Mouse (Mus musculus): Measurements from ENCODE around the gene Wdr18. TPM values are rescaled to one million over a fixed set of nuclear protein-coding genes. Genes with fewer than 3 reads are reported as not detected.

Wdr18 gene
- total and polyA plus RNA-seq, 3 experiments = 28.5 to 69.0 (median 34.6) TPM

GRCm38 (mm10) chr10:80014484-80015290 is 54.7 kb downstream of the Wdr18 start:
- H3K4me3 ChIP-seq (ENCODE audit: low read depth, low read length) = peak overlapping the region; percentile 5; the same call in 1 of the 2 replicates
- DNase-seq (ENCODE audit: low spot score) = no peak
- no peak for ATAC-seq (ENCODE audit: extremely low read depth, insufficient number of reproducible peaks, low FRiP score, poor library complexity, severe bottlenecking)
- no peaks in the 10 kb centered on the region for H3K27me3 ChIP-seq (ENCODE audit: insufficient read depth, low read length)
- peaks cover 20% of the 10 kb centered on the region for H3K9me3 ChIP-seq (replicated peaks)
- peaks cover 53% of the 10 kb centered on the region for H3K4me1 ChIP-seq (ENCODE audit: insufficient read depth, low read depth, low read length)
- peaks cover 84% of the 10 kb centered on the region for H3K36me3 ChIP-seq (replicated peaks)
- TF ChIP-seq CTCF (IDR thresholded peaks at IDR 0.05; ENCODE audit: low read depth, low read length) (no peak), TAL1 (conservative IDR thresholded peaks at IDR 0.05; ENCODE audit: low read depth, low read length) (no peak), POLR2AphosphoS5 (IDR thresholded peaks at IDR 0.05; ENCODE audit: insufficient replicate concordance, low read depth, low read length) (no peak), GATA1 (IDR thresholded peaks at IDR 0.05; ENCODE audit: borderline replicate concordance, low read length) (no peak), GATA2 (IDR thresholded peaks at IDR 0.05; ENCODE audit: borderline replicate concordance, low read depth, low read length) (no peak)

GRCm38 (mm10) chr10:80015583-80015982 is 55.6 kb downstream of the Wdr18 start:
- ATAC-seq (ENCODE audit: extremely low read depth, insufficient number of reproducible peaks, low FRiP score, poor library complexity, severe bottlenecking) = no peak
- peaks cover 62% of the 10 kb centered on the region for H3K4me1 ChIP-seq (ENCODE audit: insufficient read depth, low read depth, low read length)
- peaks cover 84% of the 10 kb centered on the region for H3K36me3 ChIP-seq (replicated peaks)
- no peaks in the 10 kb centered on the region for H3K27me3 ChIP-seq (ENCODE audit: insufficient read depth, low read length)
- TF ChIP-seq POLR2AphosphoS5 (IDR thresholded peaks at IDR 0.05; ENCODE audit: insufficient replicate concordance, low read depth, low read length) = no peak
- TF ChIP-seq TAL1 (conservative IDR thresholded peaks at IDR 0.05; ENCODE audit: low read depth, low read length) = no peak
- no peak for TF ChIP-seq GATA2 (IDR thresholded peaks at IDR 0.05; ENCODE audit: borderline replicate concordance, low read depth, low read length)
- TF ChIP-seq CTCF (IDR thresholded peaks at IDR 0.05; ENCODE audit: low read depth, low read length) = no peak
- peaks cover 11% of the 10 kb centered on the region for H3K9me3 ChIP-seq (replicated peaks)
- no peak for DNase-seq (ENCODE audit: low spot score)
- H3K4me3 ChIP-seq (ENCODE audit: low read depth, low read length) = no peak overlapping the region

- peak; percentile 91 for ATAC-seq (ENCODE audit: extremely low read depth, insufficient number of reproducible peaks, low FRiP score, poor library complexity, severe bottlenecking)
- H3K27me3 ChIP-seq (ENCODE audit: insufficient read depth, low read length) = no peaks in the 10 kb centered on the region
- H3K9me3 ChIP-seq (replicated peaks) = peaks cover 2% of the 10 kb centered on the region; the same call in 1 of the 2 replicates
- DNase-seq (ENCODE audit: low spot score) = peak; percentile 98
- TF ChIP-seq TAL1 (conservative IDR thresholded peaks at IDR 0.05; ENCODE audit: low read depth, low read length) (no peak), GATA1 (IDR thresholded peaks at IDR 0.05; ENCODE audit: borderline replicate concordance, low read length) (no peak), POLR2AphosphoS5 (IDR thresholded peaks at IDR 0.05; ENCODE audit: insufficient replicate concordance, low read depth, low read length) (0 out of 2 replicates have a peak, but pooled peaks have one; percentile 37)
- H3K36me3 ChIP-seq (replicated peaks) = peaks cover 84% of the 10 kb centered on the region
- peaks cover 71% of the 10 kb centered on the region for H3K4me1 ChIP-seq (ENCODE audit: insufficient read depth, low read depth, low read length)
- H3K4me3 ChIP-seq (ENCODE audit: low read depth, low read length) = peak within 1 kb of the TSS; percentile 85
Measured at GRCm38 (mm10) chr10:80016511-80016910, 56.6 kb downstream of the Wdr18 start, which contains the start of gene Arhgap45. TSS of gene Arhgap45 (plus strand) at chr10:80016653.

GRCm38 (mm10) chr10:80016931-80017330 is 57.0 kb downstream of the Wdr18 start:
- peak overlapping the region; percentile 85 for H3K4me3 ChIP-seq (ENCODE audit: low read depth, low read length)
- peaks cover 84% of the 10 kb centered on the region for H3K36me3 ChIP-seq (replicated peaks)
- TF ChIP-seq GATA2 (IDR thresholded peaks at IDR 0.05; ENCODE audit: borderline replicate concordance, low read depth, low read length) (no peak), POLR2AphosphoS5 (IDR thresholded peaks at IDR 0.05; ENCODE audit: insufficient replicate concordance, low read depth, low read length) (no peak), GATA1 (IDR thresholded peaks at IDR 0.05; ENCODE audit: borderline replicate concordance, low read length) (no peak), CTCF (IDR thresholded peaks at IDR 0.05; ENCODE audit: low read depth, low read length) (no peak), TAL1 (conservative IDR thresholded peaks at IDR 0.05; ENCODE audit: low read depth, low read length) (no peak)
- DNase-seq (ENCODE audit: low spot score) = no peak
- peaks cover 73% of the 10 kb centered on the region for H3K4me1 ChIP-seq (ENCODE audit: insufficient read depth, low read depth, low read length)
- no peaks in the 10 kb centered on the region for H3K27me3 ChIP-seq (ENCODE audit: insufficient read depth, low read length)
- ATAC-seq (ENCODE audit: extremely low read depth, insufficient number of reproducible peaks, low FRiP score, poor library complexity, severe bottlenecking) = peak; percentile 10; the same call in 1 of the 2 replicates
- H3K9me3 ChIP-seq (replicated peaks) = no peaks in the 10 kb centered on the region

- DNase-seq (ENCODE audit: low spot score) (peak; percentile 93), ATAC-seq (ENCODE audit: extremely low read depth, insufficient number of reproducible peaks, low FRiP score, poor library complexity, severe bottlenecking) (peak; percentile 59)
- TF ChIP-seq POLR2AphosphoS5 (IDR thresholded peaks at IDR 0.05; ENCODE audit: insufficient replicate concordance, low read depth, low read length) (no peak), CTCF (IDR thresholded peaks at IDR 0.05; ENCODE audit: low read depth, low read length) (no peak), GATA1 (IDR thresholded peaks at IDR 0.05; ENCODE audit: borderline replicate concordance, low read length) (no peak), GATA2 (IDR thresholded peaks at IDR 0.05; ENCODE audit: borderline replicate concordance, low read depth, low read length) (no peak), TAL1 (conservative IDR thresholded peaks at IDR 0.05; ENCODE audit: low read depth, low read length) (no peak)
- H3K27me3 ChIP-seq (ENCODE audit: insufficient read depth, low read length) = no peaks in the 10 kb centered on the region
- peaks cover 78% of the 10 kb centered on the region for H3K4me1 ChIP-seq (ENCODE audit: insufficient read depth, low read depth, low read length)
- H3K36me3 ChIP-seq (replicated peaks) = peaks cover 84% of the 10 kb centered on the region
- peak overlapping the region; percentile 85 for H3K4me3 ChIP-seq (ENCODE audit: low read depth, low read length)
- H3K9me3 ChIP-seq (replicated peaks) = no peaks in the 10 kb centered on the region
Measured at GRCm38 (mm10) chr10:80017361-80017760, 57.4 kb downstream of the Wdr18 start.

- Histone ChIP-seq H3K36me3 (replicated peaks) (peaks cover 84% of the 10 kb centered on the region), H3K4me1 (ENCODE audit: insufficient read depth, low read depth, low read length) (peaks cover 82% of the 10 kb centered on the region), H3K4me3 (ENCODE audit: low read depth, low read length) (peak overlapping the region; percentile 85), H3K9me3 (replicated peaks) (no peaks in the 10 kb centered on the region), H3K27me3 (ENCODE audit: insufficient read depth, low read length) (no peaks in the 10 kb centered on the region)
- no peak for TF ChIP-seq TAL1 (conservative IDR thresholded peaks at IDR 0.05; ENCODE audit: low read depth, low read length)
- no peak for TF ChIP-seq POLR2AphosphoS5 (IDR thresholded peaks at IDR 0.05; ENCODE audit: insufficient replicate concordance, low read depth, low read length)
- TF ChIP-seq GATA2 (IDR thresholded peaks at IDR 0.05; ENCODE audit: borderline replicate concordance, low read depth, low read length) = no peak
- no peak for TF ChIP-seq CTCF (IDR thresholded peaks at IDR 0.05; ENCODE audit: low read depth, low read length)
- no peak for TF ChIP-seq GATA1 (IDR thresholded peaks at IDR 0.05; ENCODE audit: borderline replicate concordance, low read length)
- ATAC-seq (ENCODE audit: extremely low read depth, insufficient number of reproducible peaks, low FRiP score, poor library complexity, severe bottlenecking) (no peak), DNase-seq (ENCODE audit: low spot score) (no peak)
Measured at GRCm38 (mm10) chr10:80017771-80018170, 57.8 kb downstream of the Wdr18 start.

All from G1E (cell line).